ENCODE assay signal across 33 mouse cellular contexts in genomic region chr17:56843678-56844077, GRCm38 (mm10). TPM values are rescaled to one million over a fixed set of nuclear protein-coding genes. Genes with fewer than 3 reads are reported as not detected.
A peak's percentile ranks its signal among the peaks of the same experiment; 100 is the strongest.
DNase-seq lines count a peak whose midpoint lies in the region; ATAC-seq lines count a peak whose summit lies in the region.
"Had no signal": no experiment of that assay in that cellular context is flagged by ENCODE, and none has a peak within 500 bp of the region (broad histone marks: within the 10 kb centered on the region; RNA-seq: fewer than 3 reads in every experiment).

No protein-coding gene starts in this region.

- DNase-seq in CD4-positive, CD25-positive, alpha-beta regulatory T cell, adult 2 months (ENCODE audit: low read depth, low spot score) = peak; percentile 47
- peak; percentile 53 for DNase-seq in naive thymus-derived CD4-positive, alpha-beta T cell, adult 2 months (ENCODE audit: low read depth)
- DNase-seq in thymus, postnatal 25 days = peak; percentile 69
- no peak for DNase-seq in lung, adult 18-20 months
- no peak for DNase-seq in right cerebral cortex, postnatal 10 days (ENCODE audit: low spot score in 2 of 2)
- DNase-seq: adrenal gland, postnatal 10 days; cerebellum, adult 18-20 months; cerebellum, postnatal 14 days; gastrocnemius, postnatal 14 days; heart, adult 2 months; kidney, adult 8-10 months; kidney, postnatal 25 days; lung, adult 2 months; lung, postnatal 14 days had no signal

- H3K9ac ChIP-seq in liver, embryonic 12.5 days = no peak overlapping the region
- H3K9ac ChIP-seq: embryonic facial prominence, embryonic 13.5 days; forebrain, embryonic 12.5 days; hindbrain, embryonic 14.5 days; intestine, embryonic 15.5 days; midbrain, embryonic 15.5 days had no signal

- no peak overlapping the region for H3K4me3 ChIP-seq in liver, embryonic 12.5 days
- H3K4me3 ChIP-seq: embryonic facial prominence, embryonic 13.5 days; erythroblast, embryonic 14.5 days; forebrain, embryonic 12.5 days; heart, adult 2 months; intestine, embryonic 15.5 days; layer of hippocampus, adult 2 months; midbrain, embryonic 15.5 days had no signal

- H3K27ac ChIP-seq in liver, embryonic 12.5 days = no peak overlapping the region
- H3K27ac ChIP-seq: embryonic facial prominence, embryonic 13.5 days; forebrain, embryonic 12.5 days; heart, adult 2 months; hindbrain, embryonic 14.5 days; intestine, embryonic 15.5 days; layer of hippocampus, adult 2 months; midbrain, embryonic 15.5 days; stomach, postnatal 0 days had no signal

- peak; percentile 25 for ATAC-seq in granulocyte monocyte progenitor cell, adult 5-6 weeks (replicated peaks; ENCODE audit: poor library complexity, severe bottlenecking)
- no peak for ATAC-seq in liver, embryonic 12.5 days
- ATAC-seq: intestine, embryonic 15.5 days; midbrain, embryonic 15.5 days had no signal

- WGBS in liver, embryonic 12.5 days (ENCODE audit: insufficient replicate concordance) = 68% methylated on average over 5 of the region's 5 CpGs

- no peaks in the 10 kb centered on the region for H3K4me1 ChIP-seq in liver, embryonic 12.5 days
- H3K4me1 ChIP-seq: embryonic facial prominence, embryonic 13.5 days; forebrain, embryonic 12.5 days; intestine, embryonic 15.5 days; midbrain, embryonic 15.5 days had no signal

- H3K27me3 ChIP-seq in liver, embryonic 12.5 days (replicated peaks) = peaks cover 37% of the 10 kb centered on the region; the same call in 1 of the 2 replicates
- H3K27me3 ChIP-seq: embryonic facial prominence, embryonic 13.5 days; forebrain, embryonic 12.5 days; midbrain, embryonic 15.5 days had no signal

- no peak overlapping the region for H3K4me2 ChIP-seq in liver, embryonic 12.5 days
- H3K4me2 ChIP-seq: embryonic facial prominence, embryonic 13.5 days; forebrain, embryonic 12.5 days; hindbrain, embryonic 14.5 days; intestine, embryonic 15.5 days; midbrain, embryonic 15.5 days had no signal

- no peaks in the 10 kb centered on the region for H3K9me3 ChIP-seq in liver, embryonic 12.5 days (replicated peaks)
- H3K9me3 ChIP-seq: embryonic facial prominence, embryonic 13.5 days; forebrain, embryonic 12.5 days; intestine, embryonic 15.5 days; midbrain, embryonic 15.5 days had no signal

- no peaks in the 10 kb centered on the region for H3K36me3 ChIP-seq in liver, embryonic 12.5 days
- H3K36me3 ChIP-seq: embryonic facial prominence, embryonic 13.5 days; forebrain, embryonic 12.5 days; intestine, embryonic 15.5 days; midbrain, embryonic 15.5 days had no signal

RNA-seq across cellular contexts. Expression of gene Rfx2, which starts 12.9 kb away (rescaled TPM):
- total RNA-seq in granulocyte monocyte progenitor cell, adult 5-6 weeks (2014; fragmentation: Nextera tagmentation) = 4.4 and 6.4 TPM in 2 replicates
- total RNA-seq in granulocyte monocyte progenitor cell, adult 5-6 weeks (2017) = 1.6 and 2.8 TPM in 2 replicates
- polyA plus RNA-seq in liver, embryonic 12.5 days (2016; fragmentation: Nextera tagmentation; extraction: Ambion mirVana) = 12.6 and 13.6 TPM in 2 replicates

RNA-seq across cellular contexts. Expression of gene Acsbg2, which starts 30.6 kb away (rescaled TPM):
- total RNA-seq in granulocyte monocyte progenitor cell, adult 5-6 weeks (2014; fragmentation: Nextera tagmentation) = not detected in 2 replicates
- not detected in 2 replicates for total RNA-seq in granulocyte monocyte progenitor cell, adult 5-6 weeks (2017)
- not detected in 2 replicates for polyA plus RNA-seq in liver, embryonic 12.5 days (2016; fragmentation: Nextera tagmentation; extraction: Ambion mirVana)
- total RNA-seq: gastrocnemius, postnatal 14 days; heart, adult 2 months; heart, postnatal 25 days; layer of hippocampus, adult 2 months; layer of hippocampus, postnatal 25 days; liver, adult 2 months; megakaryocyte-erythroid progenitor cell, adult 5-6 weeks; MEL; neutrophil, adult 5-6 weeks had no signal
- polyA plus RNA-seq: embryonic facial prominence, embryonic 13.5 days; erythroblast, embryonic 14.5 days; forebrain, embryonic 12.5 days; heart, embryonic 14.5 days; hindbrain, embryonic 14.5 days; intestine, embryonic 15.5 days; limb, embryonic 11.5 days; liver, adult 2 months; lung, adult 2 months; midbrain, embryonic 15.5 days; small intestine, adult 2 months had no signal

RNA-seq across cellular contexts. Expression of gene 1700061G19Rik, which starts 31.6 kb away (rescaled TPM):
- total RNA-seq in granulocyte monocyte progenitor cell, adult 5-6 weeks (2014; fragmentation: Nextera tagmentation) = 0.47 TPM in 1 of 2 replicates, not detected in the other
- 0.17 TPM in 1 of 2 replicates, not detected in the other for total RNA-seq in granulocyte monocyte progenitor cell, adult 5-6 weeks (2017)
- 0.08 and 0.11 TPM in 2 replicates for polyA plus RNA-seq in liver, embryonic 12.5 days (2016; fragmentation: Nextera tagmentation; extraction: Ambion mirVana)
- total RNA-seq: gastrocnemius, postnatal 14 days; heart, adult 2 months; heart, postnatal 25 days; liver, adult 2 months; megakaryocyte-erythroid progenitor cell, adult 5-6 weeks; neutrophil, adult 5-6 weeks had no signal
- polyA plus RNA-seq: erythroblast, embryonic 14.5 days; small intestine, adult 2 months had no signal

Comparison
In these comparisons a context has a peak if more than half of its experiments do, and no peak if none do; other contexts are left out.
1. DNase-seq: peak in CD4-positive, CD25-positive, alpha-beta regulatory T cell, adult 2 months (single experiment), naive thymus-derived CD4-positive, alpha-beta T cell, adult 2 months (single experiment) and thymus, postnatal 25 days (single experiment); none in lung, adult 18-20 months (0 of 2) and right cerebral cortex, postnatal 10 days (0 of 2).